Mouse (Mus musculus) kidney, embryonic 14.5 days (tissue): ENCODE measurements around the gene Pax2. TPM values are rescaled to one million over a fixed set of nuclear protein-coding genes. Genes with fewer than 3 reads are reported as not detected.

ENCODE experiments used
- ATAC-seq: fragments of 200-750 bp; cut with Nextera tagmentation; 2 replicates; pipeline ENCODE4 v1.8.0; 2017; ENCODE audit warnings: moderate number of reproducible peaks, mild to moderate bottlenecking, moderate TSS enrichment, moderate library complexity; ENCODE audit not compliant: low FRiP score, low TSS enrichment
- H3K27ac ChIP-seq: fragments of 300-500 bp; sonication (generic); 2 replicates; pipeline ENCODE4 v1.5.1; 2014; ENCODE audit warnings: low read depth, mild to moderate bottlenecking, low read length, moderate library complexity, mixed read lengths
- H3K27me3 ChIP-seq: fragments of 300-500 bp; sonication (generic); 2 replicates; pipeline ENCODE4 v1.6.1; 2014; ENCODE audit warnings: mild to moderate bottlenecking, low read length; ENCODE audit not compliant: control insufficient read depth, insufficient read depth
- H3K36me3 ChIP-seq: fragments of 300-500 bp; sonication (generic); 2 replicates; pipeline ENCODE4 v1.6.1; 2014; ENCODE audit warnings: low read length, mixed read lengths; ENCODE audit not compliant: control insufficient read depth, insufficient read depth
- H3K4me1 ChIP-seq: fragments of 300-500 bp; sonication (generic); 2 replicates; pipeline ENCODE4 v1.6.1; 2014; ENCODE audit warnings: low read length, mixed read lengths; ENCODE audit not compliant: control insufficient read depth, insufficient read depth
- H3K4me2 ChIP-seq: fragments of 300-500 bp; sonication (generic); replicated peaks from 2 replicates; pipeline ENCODE4 v1.6.1; 2014; ENCODE audit warnings: low read depth, mild to moderate bottlenecking, low read length
- H3K4me3 ChIP-seq: fragments of 300-500 bp; sonication (generic); 2 replicates; pipeline ENCODE4 v1.5.1; 2014; ENCODE audit warnings: mild to moderate bottlenecking, low read length
- H3K9ac ChIP-seq: fragments of 300-500 bp; sonication (generic); 2 replicates; pipeline ENCODE4 v1.6.1; 2014; ENCODE audit warnings: low read depth, mild to moderate bottlenecking, low read length, moderate library complexity
- H3K9me3 ChIP-seq: fragments of 300-500 bp; sonication (generic); 2 replicates; pipeline ENCODE4 v1.6.1; 2016; ENCODE audit warnings: low read length; ENCODE audit not compliant: control insufficient read depth
- WGBS: fragments of 180-500 bp; shearing (Covaris S2); extraction: QIAGEN DNeasy Blood & Tissue Kit; methylation state at CpG from one replicate; pipeline ENCODE4 v1.1.7; 2014; 5-methylcytosine and 5-hydroxymethylcytosine counted together
- polyA plus RNA-seq: library from polyadenylated mRNA; unstranded; fragments of >200 nt; fragmentation: Nextera tagmentation; extraction: Ambion mirVana; gene quantifications from 2 replicates; pipeline ENCODE4 v1.2.1, GENCODE M21; 2014

The Pax2 gene
- polyA plus RNA-seq, 1 experiment from 2014 or later = 55.9 TPM

- Histone ChIP-seq H3K36me3 (no peaks in the 10 kb centered on the region), H3K27me3 (peaks cover 51% of the 10 kb centered on the region), H3K9me3 (no peaks in the 10 kb centered on the region), H3K4me3 (peak overlapping the region; percentile 27), H3K4me2 (peak overlapping the region; percentile 52), H3K4me1 (0 out of 2 replicates have a peak, but pooled peaks cover 10% of the 10 kb centered on the region), H3K27ac (no peak overlapping the region), H3K9ac (peak overlapping the region; percentile 34; the same call in 1 of the 2 replicates)
- 2% methylated on average over 21 of the region's 21 CpGs for WGBS
- no peak for ATAC-seq
These were observed 21.7 kb upstream of the Pax2 start for GRCm38 (mm10) chr19:44734116-44734515.

GRCm38 (mm10) chr19:44734682-44735081, 21.2 kb upstream of the Pax2 start:
- Histone ChIP-seq H3K9me3 (0 out of 2 replicates have a peak, but pooled peaks cover 2% of the 10 kb centered on the region), H3K4me2 (peak overlapping the region; percentile 52), H3K4me1 (peaks cover 11% of the 10 kb centered on the region; the same call in 1 of the 2 replicates), H3K4me3 (peak overlapping the region; percentile 27), H3K27me3 (peaks cover 55% of the 10 kb centered on the region), H3K27ac (no peak overlapping the region), H3K9ac (peak overlapping the region; percentile 34; the same call in 1 of the 2 replicates), H3K36me3 (no peaks in the 10 kb centered on the region)
- peak; percentile 50 for ATAC-seq
- WGBS = 1% methylated on average over 33 of the region's 33 CpGs

- Histone ChIP-seq H3K9ac (peak overlapping the region; percentile 63; the same call in 1 of the 2 replicates), H3K4me2 (peak overlapping the region; percentile 62)
- peak; percentile 26 for ATAC-seq
These were observed 15.5 kb upstream of the Pax2 start for GRCm38 (mm10) chr19:44740300-44740699.

GRCm38 (mm10) chr19:44741091-44741763, 14.6 kb upstream of the Pax2 start:
- peaks cover 25% of the 10 kb centered on the region for H3K4me1 ChIP-seq

More at GRCm38 (mm10) chr19:44740300-44740699, 15.5 kb upstream of the Pax2 start:
- peak overlapping the region; percentile 38; the same call in 1 of the 2 replicates for H3K4me3 ChIP-seq
- 4% methylated on average over 16 of the region's 16 CpGs for WGBS
- H3K36me3 ChIP-seq = no peaks in the 10 kb centered on the region
- H3K27me3 ChIP-seq = peaks cover 53% of the 10 kb centered on the region
- peak overlapping the region; percentile 98 for H3K27ac ChIP-seq
- H3K4me1 ChIP-seq = peaks cover 27% of the 10 kb centered on the region
- 0 out of 2 replicates have a peak, but pooled peaks cover 2% of the 10 kb centered on the region for H3K9me3 ChIP-seq

DNA sequence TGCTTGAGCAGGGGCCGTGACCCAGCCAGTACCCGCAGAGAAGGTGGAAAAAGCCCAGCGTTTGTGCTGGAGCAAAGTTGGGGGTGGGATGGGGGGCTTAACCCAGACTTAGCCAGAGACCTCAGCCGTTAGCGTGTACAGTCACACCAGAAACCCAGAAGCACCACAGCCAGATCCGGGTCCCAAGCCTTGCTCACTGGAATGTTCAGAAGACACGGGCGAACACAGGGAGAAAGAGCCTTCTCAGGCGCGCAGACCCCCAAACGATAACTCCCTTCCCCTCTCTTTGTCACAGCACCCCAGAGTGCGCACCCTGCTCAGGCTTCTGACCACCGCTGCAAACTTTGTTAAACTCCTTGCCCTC, 14.1 kb upstream of the Pax2 start:
- 0 out of 2 replicates have a peak, but pooled peaks cover 2% of the 10 kb centered on the region for H3K9me3 ChIP-seq
- H3K27ac ChIP-seq = peak overlapping the region; percentile 98
- ATAC-seq = peak; percentile 3; the same call in 1 of the 2 replicates
- H3K4me1 ChIP-seq = peaks cover 25% of the 10 kb centered on the region
- H3K36me3 ChIP-seq = no peaks in the 10 kb centered on the region
- peak overlapping the region; percentile 62 for H3K4me2 ChIP-seq
- H3K4me3 ChIP-seq = peak overlapping the region; percentile 38
- peak overlapping the region; percentile 63 for H3K9ac ChIP-seq
- WGBS = under 1% methylated on average over 13 of the region's 13 CpGs
- H3K27me3 ChIP-seq = peaks cover 57% of the 10 kb centered on the region

More at GRCm38 (mm10) chr19:44741091-44741763, 14.6 kb upstream of the Pax2 start:
- Histone ChIP-seq H3K27ac (peak overlapping the region; percentile 98), H3K9me3 (0 out of 2 replicates have a peak, but pooled peaks cover 2% of the 10 kb centered on the region), H3K27me3 (peaks cover 56% of the 10 kb centered on the region), H3K4me2 (peak overlapping the region; percentile 62), H3K36me3 (no peaks in the 10 kb centered on the region), H3K4me3 (peak overlapping the region; percentile 38), H3K9ac (peak overlapping the region; percentile 63)
- 1% methylated on average over 48 of the region's 48 CpGs for WGBS
- ATAC-seq = peak; percentile 70

DNA sequence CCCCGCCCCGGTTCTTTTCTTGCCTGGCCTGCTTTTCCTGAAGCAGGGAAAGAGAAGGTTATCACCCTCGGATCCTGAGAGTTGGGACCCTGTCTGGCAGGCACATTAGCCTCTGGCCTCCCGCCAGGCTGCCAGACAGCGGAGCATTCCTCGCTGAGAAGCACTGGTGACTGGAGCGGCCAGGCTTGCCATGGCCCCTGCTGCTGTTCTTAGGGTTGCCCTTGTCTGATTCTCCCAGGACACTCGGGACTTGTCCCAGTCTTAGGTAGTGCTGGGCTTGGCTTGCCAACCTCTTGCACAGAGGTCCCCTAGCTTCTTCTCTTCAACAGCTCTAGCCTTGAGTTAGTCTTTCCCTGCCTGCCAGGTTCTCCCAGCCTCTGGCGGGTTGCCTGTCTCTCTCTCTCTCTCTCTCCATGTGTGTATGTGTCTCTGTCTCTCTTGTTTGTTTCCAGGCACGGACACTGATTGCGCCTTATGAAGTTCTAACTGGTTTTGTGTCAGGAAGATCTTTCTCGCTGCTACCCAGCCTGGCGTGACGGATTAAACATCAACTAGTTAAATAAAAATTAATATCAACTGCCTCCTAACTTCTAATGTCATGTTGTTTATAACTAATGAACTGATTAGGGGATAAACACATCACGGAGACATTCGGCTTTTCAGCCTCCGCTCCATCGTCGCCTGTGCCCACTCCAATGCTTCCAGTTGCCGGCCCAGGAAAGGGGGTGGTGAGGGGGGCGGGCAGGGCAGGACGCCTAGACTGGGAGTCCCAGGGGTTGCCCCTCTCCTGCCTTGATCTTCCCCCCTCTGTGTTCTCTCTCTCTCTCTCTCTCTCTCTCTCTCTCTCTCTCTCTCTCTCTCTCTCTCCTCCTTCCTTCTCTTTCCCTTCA, 13.5 kb upstream of the Pax2 start:
- peak overlapping the region; percentile 38 for H3K4me3 ChIP-seq
- peak overlapping the region; percentile 98 for H3K27ac ChIP-seq

DNA sequence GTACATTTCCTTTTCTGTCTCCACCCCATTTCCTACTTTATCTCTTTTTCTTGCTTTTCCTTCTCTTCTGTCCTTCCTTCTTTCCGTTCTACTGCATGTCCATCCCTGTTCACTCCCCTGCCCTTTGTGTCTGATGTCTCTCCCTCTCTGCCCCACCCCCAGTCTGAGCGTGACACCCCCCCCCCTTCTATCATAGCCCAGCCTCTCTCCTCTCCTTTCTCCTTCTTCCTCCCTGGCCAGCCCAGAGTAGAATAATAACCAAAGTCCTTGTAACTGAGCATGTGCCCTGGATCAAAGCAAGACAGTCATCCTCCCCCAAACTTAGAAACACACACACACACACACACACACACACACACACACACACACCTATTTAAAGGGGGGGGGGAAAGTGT, 12.8 kb upstream of the Pax2 start:
- Histone ChIP-seq H3K36me3 (no peaks in the 10 kb centered on the region), H3K4me1 (peaks cover 25% of the 10 kb centered on the region), H3K27me3 (peaks cover 61% of the 10 kb centered on the region), H3K27ac (peak overlapping the region; percentile 98), H3K4me2 (peak overlapping the region; percentile 62), H3K9me3 (0 out of 2 replicates have a peak, but pooled peaks cover 2% of the 10 kb centered on the region), H3K4me3 (peak overlapping the region; percentile 38; the same call in 1 of the 2 replicates), H3K9ac (peak overlapping the region; percentile 50; the same call in 1 of the 2 replicates)
- 0% methylated on average over 2 of the region's 2 CpGs for WGBS
- ATAC-seq = no peak

More for the DNA sequence above, 13.5 kb upstream of the Pax2 start:
- peak; percentile 11; the same call in 1 of the 2 replicates for ATAC-seq
- Histone ChIP-seq H3K4me1 (peaks cover 25% of the 10 kb centered on the region), H3K36me3 (no peaks in the 10 kb centered on the region), H3K27me3 (peaks cover 59% of the 10 kb centered on the region), H3K9me3 (0 out of 2 replicates have a peak, but pooled peaks cover 2% of the 10 kb centered on the region), H3K9ac (peak overlapping the region; percentile 63), H3K4me2 (peak overlapping the region; percentile 62)
- 2% methylated on average over 22 of the region's 22 CpGs for WGBS

GRCm38 (mm10) chr19:44743961-44744520, 11.8 kb upstream of the Pax2 start:
- H3K4me2 ChIP-seq = no peak overlapping the region
- WGBS = 32% methylated on average over 2 of the region's 2 CpGs
- peak overlapping the region; percentile 98; the same call in 1 of the 2 replicates for H3K27ac ChIP-seq
- H3K4me1 ChIP-seq = peaks cover 25% of the 10 kb centered on the region
- no peak overlapping the region for H3K4me3 ChIP-seq
- no peaks in the 10 kb centered on the region for H3K36me3 ChIP-seq
- no peak overlapping the region for H3K9ac ChIP-seq
- 0 out of 2 replicates have a peak, but pooled peaks cover 2% of the 10 kb centered on the region for H3K9me3 ChIP-seq
- H3K27me3 ChIP-seq = peaks cover 58% of the 10 kb centered on the region
- ATAC-seq = no peak
